Mouse (Mus musculus) ES-Bruce4 (cell line): ENCODE results near the gene Acbd6.

Experiments
- CTCF ChIP-seq: IDR thresholded peaks from one replicate; pipeline ENCODE4 v1.8.1; 2011; ENCODE audit warnings: low read depth, low read length
- EP300 ChIP-seq: IDR thresholded peaks from 2 replicates; pipeline ENCODE4 v1.6.1; 2011; ENCODE audit warnings: low read depth, low read length; ENCODE audit not compliant: insufficient read depth
- POLR2A ChIP-seq: IDR thresholded peaks from one replicate; pipeline ENCODE4 v1.8.1; 2011; ENCODE audit warnings: low read length; ENCODE audit not compliant: insufficient read depth

DNA sequence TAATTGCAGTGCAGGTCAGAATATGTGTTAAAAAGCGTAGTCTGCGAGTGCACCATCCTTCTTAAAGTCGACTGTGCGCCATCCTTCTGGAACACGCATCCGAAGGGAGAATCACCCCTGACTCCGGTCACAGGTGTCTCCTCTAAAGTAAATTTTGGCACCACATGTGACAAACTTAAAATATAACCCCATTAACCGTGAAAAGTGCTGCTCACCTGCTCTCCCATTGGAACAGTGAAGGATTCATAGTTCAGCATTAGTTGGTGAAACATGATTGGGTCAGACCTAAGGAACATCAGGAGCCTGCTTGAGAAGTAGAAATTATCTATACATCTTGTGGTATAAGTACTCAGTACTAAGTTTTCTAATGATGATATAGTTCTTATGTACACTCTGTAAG is 65.3 kb downstream of the Acbd6 start:
- TF ChIP-seq CTCF (no peak), EP300 (no peak), POLR2A (no peak)
